ENCODE assay signal across 26 mouse cellular contexts in genomic region chr1:32199664-32200260, GRCm38 (mm10). TPM values are rescaled to one million over a fixed set of nuclear protein-coding genes. Genes with fewer than 3 reads are reported as not detected.
DNase-seq lines count a peak whose midpoint lies in the region; ATAC-seq and TF ChIP-seq lines count a peak whose summit lies in the region.
"Had no signal": no experiment of that assay in that cellular context is flagged by ENCODE, and none has a peak within 500 bp of the region (broad histone marks: within the 10 kb centered on the region; RNA-seq: fewer than 3 reads in every experiment).

No protein-coding gene starts in this region.

- ATAC-seq in midbrain, embryonic 11.5 days (ENCODE audit: low FRiP score): peak; percentile 75
- no peak for ATAC-seq in midbrain, embryonic 16.5 days
- ATAC-seq in midbrain, embryonic 13.5 days: peak; percentile 40; the same call in 1 of the 2 replicates
- ATAC-seq in midbrain, postnatal 0 days (ENCODE audit: low FRiP score): no peak
- ATAC-seq in midbrain, embryonic 14.5 days (ENCODE audit: low FRiP score, low TSS enrichment): peak; percentile 43; the same call in 1 of the 2 replicates
- ATAC-seq: activated CD4-positive, CD25-positive, alpha-beta regulatory T cell, adult 4 months; CD4-positive, CD25-positive, alpha-beta regulatory T cell, adult 4 months; forebrain, embryonic 13.5 days; forebrain, embryonic 15.5 days; Patski had no signal

- TF ChIP-seq CTCF in midbrain, postnatal 0 days (IDR thresholded peaks at IDR 0.05): no peak

- H3K27ac ChIP-seq in midbrain, embryonic 11.5 days (ENCODE audit: low read depth, low read length): no peak overlapping the region
- no peak overlapping the region for H3K27ac ChIP-seq in midbrain, embryonic 16.5 days (ENCODE audit: low read length)
- no peak overlapping the region for H3K27ac ChIP-seq in midbrain, embryonic 13.5 days
- no peak overlapping the region for H3K27ac ChIP-seq in midbrain, postnatal 0 days (ENCODE audit: low read depth, low read length)
- H3K27ac ChIP-seq in midbrain, embryonic 14.5 days (replicated peaks; ENCODE audit: low read depth, low read length): no peak overlapping the region
- no peak overlapping the region for H3K27ac ChIP-seq in embryonic facial prominence, embryonic 10.5 days (replicated peaks)
- H3K27ac ChIP-seq: embryonic facial prominence, embryonic 12.5 days; forebrain, embryonic 13.5 days; forebrain, embryonic 15.5 days had no signal

- H3K4me3 ChIP-seq in midbrain, embryonic 11.5 days (ENCODE audit: low read depth, low read length): no peak overlapping the region
- no peak overlapping the region for H3K4me3 ChIP-seq in midbrain, embryonic 16.5 days (ENCODE audit: low read depth, low read length)
- H3K4me3 ChIP-seq in midbrain, embryonic 13.5 days (replicated peaks): no peak overlapping the region
- no peak overlapping the region for H3K4me3 ChIP-seq in midbrain, postnatal 0 days (ENCODE audit: low read depth, low read length)
- H3K4me3 ChIP-seq in midbrain, embryonic 14.5 days (replicated peaks; ENCODE audit: low read depth, low read length): no peak overlapping the region
- no peak overlapping the region for H3K4me3 ChIP-seq in embryonic facial prominence, embryonic 10.5 days
- H3K4me3 ChIP-seq: embryonic facial prominence, embryonic 12.5 days; forebrain, embryonic 13.5 days; forebrain, embryonic 15.5 days had no signal

- no peaks in the 10 kb centered on the region for H3K9me3 ChIP-seq in midbrain, embryonic 11.5 days (ENCODE audit: control insufficient read depth, low read length)
- H3K9me3 ChIP-seq in midbrain, embryonic 16.5 days (replicated peaks; ENCODE audit: control insufficient read depth, low read length, poor library complexity, severe bottlenecking): no peaks in the 10 kb centered on the region
- H3K9me3 ChIP-seq in midbrain, embryonic 13.5 days: no peaks in the 10 kb centered on the region
- H3K9me3 ChIP-seq in midbrain, postnatal 0 days (ENCODE audit: low read length): no peaks in the 10 kb centered on the region
- no peaks in the 10 kb centered on the region for H3K9me3 ChIP-seq in midbrain, embryonic 14.5 days (ENCODE audit: control insufficient read depth, low read length)
- no peaks in the 10 kb centered on the region for H3K9me3 ChIP-seq in embryonic facial prominence, embryonic 10.5 days
- H3K9me3 ChIP-seq: embryonic facial prominence, embryonic 12.5 days; forebrain, embryonic 13.5 days; forebrain, embryonic 15.5 days; G1E had no signal

- no peaks in the 10 kb centered on the region; the same call in 1 of the 2 replicates for H3K36me3 ChIP-seq in midbrain, embryonic 11.5 days (ENCODE audit: control insufficient read depth, insufficient read depth, low read length)
- H3K36me3 ChIP-seq in midbrain, embryonic 16.5 days (ENCODE audit: control insufficient read depth, insufficient read depth, low read length): no peaks in the 10 kb centered on the region
- H3K36me3 ChIP-seq in midbrain, embryonic 13.5 days: no peaks in the 10 kb centered on the region; the same call in 1 of the 2 replicates
- H3K36me3 ChIP-seq in midbrain, postnatal 0 days (ENCODE audit: insufficient read depth, low read length): no peaks in the 10 kb centered on the region
- no peaks in the 10 kb centered on the region for H3K36me3 ChIP-seq in midbrain, embryonic 14.5 days (ENCODE audit: control insufficient read depth, insufficient read depth, low read length)
- H3K36me3 ChIP-seq in embryonic facial prominence, embryonic 10.5 days (replicated peaks): no peaks in the 10 kb centered on the region
- H3K36me3 ChIP-seq: embryonic facial prominence, embryonic 12.5 days; forebrain, embryonic 15.5 days; G1E had no signal

- no peaks in the 10 kb centered on the region for H3K4me1 ChIP-seq in midbrain, embryonic 11.5 days (ENCODE audit: control insufficient read depth, insufficient read depth, low read length)
- H3K4me1 ChIP-seq in midbrain, embryonic 16.5 days (ENCODE audit: control insufficient read depth, insufficient read depth, low read length): 0 out of 2 replicates have a peak, but pooled peaks cover 4% of the 10 kb centered on the region
- 0 out of 2 replicates have a peak, but pooled peaks cover 6% of the 10 kb centered on the region for H3K4me1 ChIP-seq in midbrain, embryonic 13.5 days (replicated peaks)
- H3K4me1 ChIP-seq in midbrain, postnatal 0 days (ENCODE audit: insufficient read depth, low read length): no peaks in the 10 kb centered on the region
- H3K4me1 ChIP-seq in midbrain, embryonic 14.5 days (ENCODE audit: control insufficient read depth, insufficient read depth, low read length): no peaks in the 10 kb centered on the region
- no peaks in the 10 kb centered on the region for H3K4me1 ChIP-seq in embryonic facial prominence, embryonic 10.5 days
- H3K4me1 ChIP-seq: embryonic facial prominence, embryonic 12.5 days; forebrain, embryonic 13.5 days; forebrain, embryonic 15.5 days had no signal

- H3K27me3 ChIP-seq in midbrain, embryonic 11.5 days (ENCODE audit: control insufficient read depth, insufficient read depth, low read length): no peaks in the 10 kb centered on the region
- no peaks in the 10 kb centered on the region for H3K27me3 ChIP-seq in midbrain, embryonic 16.5 days (ENCODE audit: control insufficient read depth, insufficient read depth, low read depth, low read length)
- H3K27me3 ChIP-seq in midbrain, embryonic 13.5 days: no peaks in the 10 kb centered on the region
- no peaks in the 10 kb centered on the region for H3K27me3 ChIP-seq in midbrain, postnatal 0 days (ENCODE audit: insufficient read depth, low read length)
- no peaks in the 10 kb centered on the region for H3K27me3 ChIP-seq in midbrain, embryonic 14.5 days (ENCODE audit: control insufficient read depth, insufficient read depth, low read length)
- no peaks in the 10 kb centered on the region for H3K27me3 ChIP-seq in embryonic facial prominence, embryonic 10.5 days (replicated peaks; ENCODE audit: low read depth, poor library complexity, severe bottlenecking)
- H3K27me3 ChIP-seq: CH12.LX; embryonic facial prominence, embryonic 12.5 days; forebrain, embryonic 13.5 days; forebrain, embryonic 15.5 days; Patski had no signal

- WGBS in midbrain, embryonic 11.5 days: 57% methylated on average over 1 of the region's 1 CpGs
- 27% methylated on average over 1 of the region's 1 CpGs for WGBS in midbrain, embryonic 16.5 days
- WGBS in midbrain, embryonic 13.5 days: 26% methylated on average over 1 of the region's 1 CpGs
- WGBS in midbrain, postnatal 0 days: 29% methylated on average over 1 of the region's 1 CpGs
- 20% methylated on average over 1 of the region's 1 CpGs for WGBS in midbrain, embryonic 14.5 days
- 76% methylated on average over 1 of the region's 1 CpGs for WGBS in embryonic facial prominence, embryonic 10.5 days

- no peak for DNase-seq in midbrain, embryonic 11.5 days (ENCODE audit: low spot score, missing footprints)
- DNase-seq in midbrain, postnatal 0 days (ENCODE audit: low spot score): no peak
- DNase-seq in midbrain, embryonic 14.5 days: peak; percentile 6
- no peak for DNase-seq in cerebellum, postnatal 10 days
- no peak for DNase-seq in embryonic facial prominence, embryonic 10.5 days (ENCODE audit: low spot score)
- DNase-seq: adrenal gland, adult 8-10 months; adrenal gland, postnatal 14 days; adrenal gland, postnatal 36 days; B cell, adult 2 months; cerebellum, adult 11-12 months; cerebellum, adult 2 months; cerebellum, adult 9-10 months; cerebellum, postnatal 14 days; cerebellum, postnatal 36 days; embryo, embryonic 11 days had no signal

- H3K9ac ChIP-seq in midbrain, embryonic 11.5 days (ENCODE audit: low read length): no peak overlapping the region
- H3K9ac ChIP-seq in midbrain, embryonic 16.5 days (ENCODE audit: low read depth, low read length): no peak overlapping the region
- no peak overlapping the region for H3K9ac ChIP-seq in midbrain, embryonic 13.5 days (replicated peaks)
- no peak overlapping the region for H3K9ac ChIP-seq in midbrain, postnatal 0 days (replicated peaks; ENCODE audit: low read length, poor library complexity, severe bottlenecking)
- no peak overlapping the region for H3K9ac ChIP-seq in midbrain, embryonic 14.5 days (replicated peaks; ENCODE audit: low read length)
- H3K9ac ChIP-seq: embryonic facial prominence, embryonic 12.5 days; forebrain, embryonic 13.5 days; forebrain, embryonic 15.5 days had no signal

- H3K4me2 ChIP-seq in midbrain, embryonic 11.5 days: no peak overlapping the region
- no peak overlapping the region for H3K4me2 ChIP-seq in midbrain, embryonic 16.5 days (ENCODE audit: low read length)
- H3K4me2 ChIP-seq in midbrain, embryonic 13.5 days (replicated peaks): no peak overlapping the region
- no peak overlapping the region for H3K4me2 ChIP-seq in midbrain, postnatal 0 days (ENCODE audit: low read depth, low read length, poor library complexity, severe bottlenecking)
- H3K4me2 ChIP-seq in midbrain, embryonic 14.5 days (ENCODE audit: low read length): no peak overlapping the region
- H3K4me2 ChIP-seq: embryonic facial prominence, embryonic 12.5 days; forebrain, embryonic 13.5 days; forebrain, embryonic 15.5 days had no signal

RNA-seq across cellular contexts. Expression of gene Khdrbs2, which starts 27.2 kb away (rescaled TPM):
- 11.6 and 12.7 TPM in 2 replicates for polyA plus RNA-seq in midbrain, embryonic 11.5 days (2014; fragmentation: Nextera tagmentation; extraction: Ambion mirVana)
- polyA plus RNA-seq in midbrain, embryonic 16.5 days (2015; fragmentation: Nextera tagmentation; extraction: Ambion mirVana): 58.1 and 63.2 TPM in 2 replicates
- 43.3 and 47.6 TPM in 2 replicates for polyA plus RNA-seq in midbrain, embryonic 13.5 days (2015; fragmentation: Nextera tagmentation; extraction: Ambion mirVana)
- 29.0 and 39.7 TPM in 2 replicates for total RNA-seq in midbrain, postnatal 0 days (2014; rRNA removed)
- 38.2 and 41.1 TPM in 2 replicates for polyA plus RNA-seq in midbrain, postnatal 0 days (2015; fragmentation: Nextera tagmentation; extraction: Ambion mirVana)
- 56.8 and 70.0 TPM in 2 replicates for polyA plus RNA-seq in midbrain, embryonic 14.5 days (2014; fragmentation: Nextera tagmentation; extraction: Ambion mirVana)
- 3.6 and 5.1 TPM in 2 replicates for polyA plus RNA-seq in embryonic facial prominence, embryonic 10.5 days (2016; fragmentation: Nextera tagmentation; extraction: Ambion mirVana)
- total RNA-seq: CH12.LX; common myeloid progenitor, adult 5-6 weeks had no signal
- polyA plus RNA-seq: G1E had no signal

Comparison
In these comparisons a context has a peak if more than half of its experiments do, and no peak if none do; other contexts are left out.
1. ATAC-seq: peak in midbrain, embryonic 11.5 days (single experiment), midbrain, embryonic 13.5 days (single experiment) and midbrain, embryonic 14.5 days (single experiment); none in midbrain, embryonic 16.5 days (single experiment) and midbrain, postnatal 0 days (single experiment).